Mouse (Mus musculus): Measurements from ENCODE around the gene Lcat. TPM values are rescaled to one million over a fixed set of nuclear protein-coding genes. Genes with fewer than 3 reads are reported as not detected.

Lcat gene
- polyA plus RNA-seq, 1 experiment from 2014 or later, result 9.9 TPM

GRCm38 (mm10) chr8:105971019-105971720 is 28.0 kb upstream of the Lcat start:
- no peak overlapping the region for H3K4me3 ChIP-seq (ENCODE audit: low read length)
- no peaks in the 10 kb centered on the region for H3K9me3 ChIP-seq (ENCODE audit: control insufficient read depth, low read length)
- ATAC-seq, result no peak
- H3K36me3 ChIP-seq (ENCODE audit: control insufficient read depth, insufficient read depth, low read length), result no peaks in the 10 kb centered on the region
- WGBS, result 74% methylated on average over 8 of the region's 8 CpGs
- peaks cover 3% of the 10 kb centered on the region for H3K4me1 ChIP-seq (ENCODE audit: control insufficient read depth, insufficient read depth, low read depth, low read length)
- H3K27me3 ChIP-seq (replicated peaks; ENCODE audit: control insufficient read depth, insufficient read depth, low read length), result peaks cover 11% of the 10 kb centered on the region
- no peak overlapping the region for H3K27ac ChIP-seq (ENCODE audit: low read depth, low read length)
- no peak overlapping the region for H3K9ac ChIP-seq (ENCODE audit: low read depth, low read length)
- no peak overlapping the region for H3K4me2 ChIP-seq (ENCODE audit: low read length)

GRCm38 (mm10) chr8:105969367-105969766 is 26.2 kb upstream of the Lcat start:
- no peaks in the 10 kb centered on the region for H3K9me3 ChIP-seq (ENCODE audit: control insufficient read depth, low read length)
- no peak for ATAC-seq
- 70% methylated on average over 1 of the region's 1 CpGs for WGBS

GRCm38 (mm10) chr8:105966692-105967311 is 23.6 kb upstream of the Lcat start:
- Histone ChIP-seq H3K9ac (ENCODE audit: low read depth, low read length) (no peak overlapping the region), H3K4me1 (ENCODE audit: control insufficient read depth, insufficient read depth, low read depth, low read length) (peaks cover 9% of the 10 kb centered on the region), H3K4me3 (ENCODE audit: low read length) (no peak overlapping the region), H3K27me3 (replicated peaks; ENCODE audit: control insufficient read depth, insufficient read depth, low read length) (peaks cover 28% of the 10 kb centered on the region), H3K4me2 (ENCODE audit: low read length) (peak overlapping the region; percentile 63), H3K36me3 (ENCODE audit: control insufficient read depth, insufficient read depth, low read length) (no peaks in the 10 kb centered on the region), H3K27ac (ENCODE audit: low read depth, low read length) (no peak overlapping the region), H3K9me3 (ENCODE audit: control insufficient read depth, low read length) (no peaks in the 10 kb centered on the region)
- no peak for ATAC-seq
- 8% methylated on average over 19 of the region's 19 CpGs for WGBS

More at GRCm38 (mm10) chr8:105969367-105969766, 26.2 kb upstream of the Lcat start:
- Histone ChIP-seq H3K36me3 (ENCODE audit: control insufficient read depth, insufficient read depth, low read length) (no peaks in the 10 kb centered on the region), H3K4me2 (ENCODE audit: low read length) (no peak overlapping the region), H3K4me1 (ENCODE audit: control insufficient read depth, insufficient read depth, low read depth, low read length) (peaks cover 9% of the 10 kb centered on the region), H3K4me3 (ENCODE audit: low read length) (no peak overlapping the region), H3K9ac (ENCODE audit: low read depth, low read length) (no peak overlapping the region), H3K27me3 (replicated peaks; ENCODE audit: control insufficient read depth, insufficient read depth, low read length) (peaks cover 27% of the 10 kb centered on the region), H3K27ac (ENCODE audit: low read depth, low read length) (no peak overlapping the region)

- H3K36me3 ChIP-seq (ENCODE audit: control insufficient read depth, insufficient read depth, low read length), result no peaks in the 10 kb centered on the region
- H3K27ac ChIP-seq (ENCODE audit: low read depth, low read length), result peak within 1 kb of the TSS; percentile 70; the same call in 1 of the 2 replicates
- no peaks in the 10 kb centered on the region for H3K9me3 ChIP-seq (ENCODE audit: control insufficient read depth, low read length)
- H3K27me3 ChIP-seq (replicated peaks; ENCODE audit: control insufficient read depth, insufficient read depth, low read length), result peaks cover 28% of the 10 kb centered on the region
- peaks cover 9% of the 10 kb centered on the region for H3K4me1 ChIP-seq (ENCODE audit: control insufficient read depth, insufficient read depth, low read depth, low read length)
- WGBS, result 2% methylated on average over 32 of the region's 47 CpGs
- H3K4me2 ChIP-seq (ENCODE audit: low read length), result peak within 1 kb of the TSS; percentile 63
- peak; percentile 79 for ATAC-seq
- peak within 1 kb of the TSS; percentile 55 for H3K4me3 ChIP-seq (ENCODE audit: low read length)
- peak within 1 kb of the TSS; percentile 65 for H3K9ac ChIP-seq (ENCODE audit: low read depth, low read length)
Measured at GRCm38 (mm10) chr8:105965905-105966341, 22.7 kb upstream of the Lcat start, which contains the start of gene Slc12a4. TSS of gene Slc12a4 (minus strand) at chr8:105966097.

- no peaks in the 10 kb centered on the region for H3K9me3 ChIP-seq (ENCODE audit: control insufficient read depth, low read length)
- peaks cover 28% of the 10 kb centered on the region for H3K27me3 ChIP-seq (replicated peaks; ENCODE audit: control insufficient read depth, insufficient read depth, low read length)
- peak overlapping the region; percentile 65 for H3K9ac ChIP-seq (ENCODE audit: low read depth, low read length)
- WGBS, result 3% methylated on average over 32 of the region's 40 CpGs
- peak overlapping the region; percentile 55 for H3K4me3 ChIP-seq (ENCODE audit: low read length)
- peaks cover 9% of the 10 kb centered on the region for H3K4me1 ChIP-seq (ENCODE audit: control insufficient read depth, insufficient read depth, low read depth, low read length)
- ATAC-seq, result peak; percentile 63
- peak overlapping the region; percentile 70; the same call in 1 of the 2 replicates for H3K27ac ChIP-seq (ENCODE audit: low read depth, low read length)
- H3K4me2 ChIP-seq (ENCODE audit: low read length), result peak overlapping the region; percentile 63
- no peaks in the 10 kb centered on the region for H3K36me3 ChIP-seq (ENCODE audit: control insufficient read depth, insufficient read depth, low read length)
Measured at GRCm38 (mm10) chr8:105965266-105965904, 22.2 kb upstream of the Lcat start.

- H3K9me3 ChIP-seq (ENCODE audit: control insufficient read depth, low read length), result no peaks in the 10 kb centered on the region
- WGBS, result 75% methylated on average over 12 of the region's 12 CpGs
- no peak for ATAC-seq
- peaks cover 28% of the 10 kb centered on the region for H3K27me3 ChIP-seq (replicated peaks; ENCODE audit: control insufficient read depth, insufficient read depth, low read length)
- H3K4me2 ChIP-seq (ENCODE audit: low read length), result peak overlapping the region; percentile 63
- no peaks in the 10 kb centered on the region for H3K36me3 ChIP-seq (ENCODE audit: control insufficient read depth, insufficient read depth, low read length)
- peak overlapping the region; percentile 55 for H3K4me3 ChIP-seq (ENCODE audit: low read length)
- H3K4me1 ChIP-seq (ENCODE audit: control insufficient read depth, insufficient read depth, low read depth, low read length), result peaks cover 9% of the 10 kb centered on the region
- no peak overlapping the region for H3K27ac ChIP-seq (ENCODE audit: low read depth, low read length)
- peak overlapping the region; percentile 65 for H3K9ac ChIP-seq (ENCODE audit: low read depth, low read length)
Measured at GRCm38 (mm10) chr8:105964506-105965265, 21.5 kb upstream of the Lcat start.

GRCm38 (mm10) chr8:105961536-105961935 is 18.4 kb upstream of the Lcat start:
- Histone ChIP-seq H3K36me3 (ENCODE audit: control insufficient read depth, insufficient read depth, low read length) (no peaks in the 10 kb centered on the region), H3K4me1 (ENCODE audit: control insufficient read depth, insufficient read depth, low read depth, low read length) (peaks cover 6% of the 10 kb centered on the region), H3K27ac (ENCODE audit: low read depth, low read length) (no peak overlapping the region), H3K9ac (ENCODE audit: low read depth, low read length) (no peak overlapping the region), H3K4me2 (ENCODE audit: low read length) (no peak overlapping the region), H3K4me3 (ENCODE audit: low read length) (no peak overlapping the region), H3K9me3 (ENCODE audit: control insufficient read depth, low read length) (no peaks in the 10 kb centered on the region), H3K27me3 (replicated peaks; ENCODE audit: control insufficient read depth, insufficient read depth, low read length) (peaks cover 17% of the 10 kb centered on the region)
- no peak for ATAC-seq
- 84% methylated on average over 10 of the region's 10 CpGs for whole genome bisulfite sequencing

GRCm38 (mm10) chr8:105961101-105961500 is 17.9 kb upstream of the Lcat start:
- Histone ChIP-seq H3K4me1 (ENCODE audit: control insufficient read depth, insufficient read depth, low read depth, low read length) (peaks cover 6% of the 10 kb centered on the region), H3K9me3 (ENCODE audit: control insufficient read depth, low read length) (no peaks in the 10 kb centered on the region), H3K36me3 (ENCODE audit: control insufficient read depth, insufficient read depth, low read length) (no peaks in the 10 kb centered on the region), H3K4me3 (ENCODE audit: low read length) (no peak overlapping the region), H3K9ac (ENCODE audit: low read depth, low read length) (no peak overlapping the region), H3K27ac (ENCODE audit: low read depth, low read length) (no peak overlapping the region), H3K4me2 (ENCODE audit: low read length) (no peak overlapping the region), H3K27me3 (replicated peaks; ENCODE audit: control insufficient read depth, insufficient read depth, low read length) (peaks cover 17% of the 10 kb centered on the region)
- ATAC-seq, result no peak
- WGBS, result 78% methylated on average over 14 of the region's 14 CpGs
